Mouse (Mus musculus) A20 (cell line): ENCODE measurements around the gene Igfbp2.

ENCODE experiments used
- DNase-seq: peaks from one replicate; pipeline ENCODE4 v3.0.0-alpha.2; 2011; ENCODE audit warnings: low read depth, low spot score

The Igfbp2 gene

GRCm38 (mm10) chr1:72872521-72872920 lies 48.2 kb downstream of the Igfbp2 start:
- DNase-seq: peak; percentile 94

GRCm38 (mm10) chr1:72873078-72873477 lies 48.8 kb downstream of the Igfbp2 start:
- DNase-seq: no peak

- DNase-seq: peak; percentile 53
These were observed 49.4 kb downstream of the Igfbp2 start for GRCm38 (mm10) chr1:72873511-72874286.

GRCm38 (mm10) chr1:72874287-72875211 lies 50.2 kb downstream of the Igfbp2 start, which contains the start of gene Igfbp5:
TSS of gene Igfbp5 (minus strand) at chr1:72874884.
- DNase-seq: no peak

GRCm38 (mm10) chr1:72875708-72876107 lies 51.4 kb downstream of the Igfbp2 start:
- DNase-seq: no peak

GRCm38 (mm10) chr1:72876111-72876510 lies 51.8 kb downstream of the Igfbp2 start:
- DNase-seq: no peak

GRCm38 (mm10) chr1:72877892-72878291 lies 53.6 kb downstream of the Igfbp2 start:
- DNase-seq: peak; percentile 62

GRCm38 (mm10) chr1:72878473-72879318 lies 54.4 kb downstream of the Igfbp2 start:
- DNase-seq: no peak

- DNase-seq: peak; percentile 32
These were observed 55.0 kb downstream of the Igfbp2 start for GRCm38 (mm10) chr1:72879319-72879634.

- no peak for DNase-seq
These were observed 61.0 kb downstream of the Igfbp2 start for GRCm38 (mm10) chr1:72885111-72885818.

- no peak for DNase-seq
These were observed 61.5 kb downstream of the Igfbp2 start for GRCm38 (mm10) chr1:72885819-72886169.

- no peak for DNase-seq
These were observed 63.6 kb downstream of the Igfbp2 start for GRCm38 (mm10) chr1:72887910-72888309.

- no peak for DNase-seq
These were observed 71.5 kb downstream of the Igfbp2 start for GRCm38 (mm10) chr1:72895821-72896220.
